Mouse (Mus musculus): ENCODE data around the gene Tnfrsf25. TPM values are rescaled to one million over a fixed set of nuclear protein-coding genes. Genes with fewer than 3 reads are reported as not detected.
A peak's percentile ranks its signal among the peaks of the same experiment; 100 is the strongest.

Gene Tnfrsf25
- polyA plus RNA-seq, 1 experiment from 2014 or later, result 0.28 TPM

DNA sequence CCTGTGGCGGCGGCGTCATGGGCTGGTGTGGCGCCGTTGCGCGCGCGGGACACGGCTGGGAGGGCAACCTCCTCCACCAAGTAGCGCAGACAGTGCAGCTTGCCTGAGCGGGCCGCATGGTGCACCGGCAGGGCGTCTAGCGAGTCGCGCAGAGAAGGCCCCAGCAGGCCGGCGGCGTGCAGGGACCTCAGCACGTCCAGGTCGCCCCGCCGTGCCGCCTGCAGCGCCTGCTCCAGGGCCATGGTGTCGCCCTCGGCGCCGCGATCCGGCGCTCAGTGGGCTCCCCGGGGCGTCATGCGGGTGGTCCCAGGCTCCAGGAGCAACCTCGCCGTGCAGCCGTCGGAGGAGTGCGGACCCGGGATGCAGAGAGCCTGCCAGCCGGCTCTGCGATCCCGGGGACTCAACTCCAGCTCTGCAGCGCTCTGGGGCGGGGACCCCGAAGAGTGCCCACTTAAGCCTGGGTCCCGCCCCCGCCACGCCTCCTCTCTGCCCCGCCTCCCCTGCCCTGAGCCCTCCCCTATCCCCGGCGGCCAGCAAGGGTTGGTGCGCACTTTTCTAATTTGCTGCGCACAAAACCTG lies 36.3 kb downstream of the Tnfrsf25 start, which contains the start of gene Espn:
TSS of gene Espn (minus strand) at position 406 of the 579 bp plus-strand sequence.
- peak within 1 kb of the TSS; percentile 45; the same call in 1 of the 2 replicates for H3K9ac ChIP-seq (ENCODE audit: low read depth, low read length)
- ATAC-seq (ENCODE audit: low FRiP score), result peak; percentile 71

DNA sequence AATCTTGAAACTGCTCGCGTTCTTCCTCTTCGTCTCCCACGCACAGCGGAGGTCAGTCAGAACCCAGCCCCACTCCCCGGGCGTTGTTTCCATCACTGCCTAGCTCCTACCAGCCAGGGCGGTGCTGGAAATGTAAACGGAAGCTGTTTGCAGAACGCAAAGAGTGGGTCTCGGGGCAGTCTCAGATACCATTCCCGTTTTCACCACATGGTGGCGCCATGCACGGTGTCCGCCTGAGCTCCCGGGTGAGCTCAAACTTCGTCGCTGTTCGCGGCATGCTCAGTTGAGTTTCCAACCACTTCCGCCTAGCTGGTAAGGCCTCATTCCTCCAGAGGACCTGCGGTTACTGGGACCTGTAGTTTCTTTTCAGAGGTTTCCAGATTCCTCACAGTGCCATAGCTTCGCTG lies 38.0 kb downstream of the Tnfrsf25 start:
- H3K4me3 ChIP-seq (ENCODE audit: low read depth, low read length), result no peak overlapping the region
- no peak overlapping the region for H3K9ac ChIP-seq (ENCODE audit: low read depth, low read length)
- H3K4me1 ChIP-seq (replicated peaks; ENCODE audit: control insufficient read depth, insufficient read depth, low read length), result peaks cover 14% of the 10 kb centered on the region
- H3K27me3 ChIP-seq (ENCODE audit: control insufficient read depth, insufficient read depth, low read length), result peaks cover 59% of the 10 kb centered on the region
- H3K27ac ChIP-seq (ENCODE audit: low read depth, low read length), result no peak overlapping the region
- ATAC-seq (ENCODE audit: low FRiP score) (0 out of 2 replicates have a peak, but pooled peaks have one; percentile 20), DNase-seq (ENCODE audit: low spot score) (peak; percentile 91)
- H3K4me2 ChIP-seq (replicated peaks; ENCODE audit: low read depth, low read length), result 0 out of 2 replicates have a peak overlapping the region, but pooled peaks have one; percentile 15
- 2% methylated on average over 23 of the region's 23 CpGs for WGBS
- no peaks in the 10 kb centered on the region for H3K9me3 ChIP-seq (ENCODE audit: control insufficient read depth, low read length)
- no peaks in the 10 kb centered on the region for H3K36me3 ChIP-seq (ENCODE audit: control insufficient read depth, insufficient read depth, low read length)

More for the DNA sequence above, 36.3 kb downstream of the Tnfrsf25 start, which contains the start of gene Espn:
- Histone ChIP-seq H3K4me1 (replicated peaks; ENCODE audit: control insufficient read depth, insufficient read depth, low read length) (peaks cover 8% of the 10 kb centered on the region), H3K27ac (ENCODE audit: low read depth, low read length) (no peak within 1 kb of the TSS), H3K4me3 (ENCODE audit: low read depth, low read length) (peak within 1 kb of the TSS; percentile 30), H3K4me2 (replicated peaks; ENCODE audit: low read depth, low read length) (peak within 1 kb of the TSS; percentile 44), H3K27me3 (ENCODE audit: control insufficient read depth, insufficient read depth, low read length) (peaks cover 42% of the 10 kb centered on the region), H3K36me3 (ENCODE audit: control insufficient read depth, insufficient read depth, low read length) (no peaks in the 10 kb centered on the region), H3K9me3 (ENCODE audit: control insufficient read depth, low read length) (no peaks in the 10 kb centered on the region)
- peak; percentile 74 for DNase-seq (ENCODE audit: low spot score)
- WGBS, result under 1% methylated on average over 55 of the region's 57 CpGs

DNA sequence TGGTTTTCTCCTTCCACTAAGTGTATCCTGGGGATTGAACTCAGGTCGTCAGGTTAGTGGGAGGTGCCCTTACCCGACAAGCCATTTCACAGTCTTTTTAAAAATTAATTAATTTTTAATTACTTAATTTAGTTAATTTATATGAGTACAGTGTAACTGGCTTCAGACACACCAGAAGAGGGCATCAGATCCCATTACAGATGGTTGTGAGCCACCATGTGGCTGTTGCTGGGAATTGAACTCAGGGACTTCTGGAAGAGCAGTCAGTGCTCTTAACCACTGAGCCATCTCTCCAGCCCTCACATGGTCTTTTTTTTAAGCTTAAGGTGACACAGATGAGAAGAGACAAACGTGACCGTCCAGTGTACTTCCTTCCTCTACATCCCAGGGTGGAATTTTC lies 39.3 kb downstream of the Tnfrsf25 start:
- Histone ChIP-seq H3K27ac (ENCODE audit: low read depth, low read length) (no peak overlapping the region), H3K4me1 (replicated peaks; ENCODE audit: control insufficient read depth, insufficient read depth, low read length) (peaks cover 18% of the 10 kb centered on the region), H3K4me2 (replicated peaks; ENCODE audit: low read depth, low read length) (no peak overlapping the region), H3K27me3 (ENCODE audit: control insufficient read depth, insufficient read depth, low read length) (peaks cover 70% of the 10 kb centered on the region), H3K9me3 (ENCODE audit: control insufficient read depth, low read length) (no peaks in the 10 kb centered on the region), H3K36me3 (ENCODE audit: control insufficient read depth, insufficient read depth, low read length) (no peaks in the 10 kb centered on the region), H3K4me3 (ENCODE audit: low read depth, low read length) (no peak overlapping the region), H3K9ac (ENCODE audit: low read depth, low read length) (no peak overlapping the region)
- no peak for DNase-seq (ENCODE audit: low spot score)
- 68% methylated on average over 4 of the region's 4 CpGs for WGBS
- no peak for ATAC-seq (ENCODE audit: low FRiP score)

DNA sequence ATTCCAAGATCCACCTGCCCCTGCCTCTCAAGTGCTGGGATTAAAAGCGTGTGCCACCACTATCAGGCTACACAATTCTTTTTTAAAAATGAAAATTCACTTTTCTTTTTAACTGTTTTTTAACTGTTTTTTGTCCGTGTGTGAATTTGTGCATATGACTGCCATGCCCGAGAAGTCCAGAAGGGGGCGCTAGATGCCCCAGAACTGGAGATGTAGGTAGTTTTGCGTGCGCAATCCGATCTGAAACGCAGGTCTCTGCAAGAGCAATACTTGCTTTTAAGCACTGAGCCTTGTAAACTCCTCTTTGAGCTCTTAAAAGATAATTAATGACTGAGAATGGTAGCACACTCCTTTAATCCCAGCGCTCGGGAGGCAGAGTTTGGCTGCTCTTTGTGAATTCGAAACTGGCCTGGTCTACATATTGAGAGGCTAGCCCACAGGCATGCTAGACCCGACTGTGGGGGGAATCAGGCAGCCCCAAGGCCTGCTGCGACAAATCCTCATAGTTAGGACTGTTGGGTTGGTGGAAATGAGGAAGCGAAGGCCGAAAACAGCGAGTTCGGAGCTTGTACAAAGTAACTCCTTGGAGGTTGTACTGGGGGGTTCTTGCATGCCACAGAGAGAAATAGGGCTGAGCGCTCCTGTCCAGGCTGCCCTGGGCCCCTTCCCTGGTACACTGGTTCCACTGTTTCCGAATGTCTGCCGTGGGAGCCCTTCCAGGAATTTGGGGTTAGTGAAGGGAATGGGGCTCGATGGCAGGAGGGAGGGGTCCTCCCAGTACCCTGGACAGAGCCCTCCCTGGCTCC lies 42.2 kb downstream of the Tnfrsf25 start:
- peaks cover 13% of the 10 kb centered on the region for H3K4me1 ChIP-seq (replicated peaks; ENCODE audit: control insufficient read depth, insufficient read depth, low read length)
- 16% methylated on average over 21 of the region's 21 CpGs for WGBS
- peak; percentile 70 for DNase-seq (ENCODE audit: low spot score)
- H3K9me3 ChIP-seq (ENCODE audit: control insufficient read depth, low read length), result no peaks in the 10 kb centered on the region
- no peak for ATAC-seq (ENCODE audit: low FRiP score)
- H3K4me2 ChIP-seq (replicated peaks; ENCODE audit: low read depth, low read length), result peak overlapping the region; percentile 20; the same call in 1 of the 2 replicates
- no peak overlapping the region for H3K27ac ChIP-seq (ENCODE audit: low read depth, low read length)
- no peaks in the 10 kb centered on the region for H3K36me3 ChIP-seq (ENCODE audit: control insufficient read depth, insufficient read depth, low read length)
- no peak overlapping the region for H3K9ac ChIP-seq (ENCODE audit: low read depth, low read length)
- peaks cover 68% of the 10 kb centered on the region for H3K27me3 ChIP-seq (ENCODE audit: control insufficient read depth, insufficient read depth, low read length)
- H3K4me3 ChIP-seq (ENCODE audit: low read depth, low read length), result no peak overlapping the region

DNA sequence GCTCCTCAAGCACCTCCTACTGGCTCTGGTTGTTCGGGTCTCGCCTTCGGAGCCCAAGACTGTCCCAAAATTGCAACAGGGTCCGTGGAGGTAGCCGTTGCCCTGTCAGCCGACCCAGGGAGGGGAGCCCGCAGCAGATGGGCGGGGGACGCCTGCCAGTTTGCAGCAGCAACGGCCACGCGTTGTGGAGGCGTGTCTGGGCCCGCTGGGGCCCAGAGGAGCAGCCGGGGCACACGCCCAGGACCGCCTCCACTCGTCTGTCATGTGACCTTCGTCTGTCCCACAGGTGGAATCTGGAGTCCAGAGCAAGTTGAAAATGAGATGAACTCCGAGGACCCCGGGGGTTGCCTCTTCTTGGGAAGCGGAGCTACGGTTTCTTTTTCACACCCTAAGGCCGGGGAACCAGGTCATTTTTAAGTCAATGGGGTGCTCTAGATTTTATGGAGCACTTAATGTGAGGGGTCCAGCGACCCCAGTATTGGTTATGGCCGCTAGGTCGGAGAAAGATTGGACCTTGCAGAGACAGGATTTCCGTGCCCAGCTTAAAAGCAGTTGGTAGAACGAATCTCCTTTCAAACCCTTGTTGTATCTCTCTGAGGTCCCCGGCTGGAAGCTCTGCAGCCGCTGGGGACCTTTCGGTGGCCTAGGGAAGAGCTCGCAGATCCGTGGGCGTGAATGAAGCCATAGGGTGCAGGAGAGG lies 43.0 kb downstream of the Tnfrsf25 start, which contains the start of gene Hes2:
TSS of gene Hes2 (plus strand) at position 283 of the 700 bp plus-strand sequence.
- peaks cover 10% of the 10 kb centered on the region for H3K4me1 ChIP-seq (replicated peaks; ENCODE audit: control insufficient read depth, insufficient read depth, low read length)
- H3K36me3 ChIP-seq (ENCODE audit: control insufficient read depth, insufficient read depth, low read length), result no peaks in the 10 kb centered on the region
- peaks cover 61% of the 10 kb centered on the region for H3K27me3 ChIP-seq (ENCODE audit: control insufficient read depth, insufficient read depth, low read length)
- H3K4me2 ChIP-seq (replicated peaks; ENCODE audit: low read depth, low read length), result peak within 1 kb of the TSS; percentile 22
- H3K9ac ChIP-seq (ENCODE audit: low read depth, low read length), result no peak within 1 kb of the TSS
- no peak within 1 kb of the TSS for H3K27ac ChIP-seq (ENCODE audit: low read depth, low read length)
- 5% methylated on average over 35 of the region's 35 CpGs for WGBS
- DNase-seq (ENCODE audit: low spot score) (peak; percentile 44), ATAC-seq (ENCODE audit: low FRiP score) (0 out of 2 replicates have a peak, but pooled peaks have one; percentile 40)
- H3K9me3 ChIP-seq (ENCODE audit: control insufficient read depth, low read length), result no peaks in the 10 kb centered on the region
- H3K4me3 ChIP-seq (ENCODE audit: low read depth, low read length), result peak within 1 kb of the TSS; percentile 17; the same call in 1 of the 2 replicates

DNA sequence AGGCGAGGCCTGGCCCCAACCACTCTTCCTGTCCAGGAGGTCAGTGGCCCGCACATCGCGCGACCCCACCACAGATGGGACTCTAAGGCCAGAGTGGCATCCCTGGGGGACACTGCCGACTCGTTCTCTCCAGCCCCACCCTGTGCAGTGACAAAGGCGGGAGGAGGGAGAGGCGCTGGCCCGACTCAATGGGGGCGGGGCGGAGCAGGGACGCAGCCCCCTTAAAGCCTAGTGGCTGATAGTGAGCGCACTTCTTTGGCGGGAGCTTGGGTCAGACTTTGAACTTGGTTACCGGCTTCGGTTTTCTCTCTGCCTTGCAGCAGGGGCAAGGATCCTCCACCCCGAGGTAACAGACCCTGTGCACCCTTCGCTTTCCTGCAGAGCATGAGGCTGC lies 43.5 kb downstream of the Tnfrsf25 start:
- 2% methylated on average over 19 of the region's 19 CpGs for WGBS
- peak; percentile 38 for DNase-seq (ENCODE audit: low spot score)
- Histone ChIP-seq H3K36me3 (ENCODE audit: control insufficient read depth, insufficient read depth, low read length) (no peaks in the 10 kb centered on the region), H3K9me3 (ENCODE audit: control insufficient read depth, low read length) (no peaks in the 10 kb centered on the region), H3K27ac (ENCODE audit: low read depth, low read length) (no peak overlapping the region), H3K9ac (ENCODE audit: low read depth, low read length) (no peak overlapping the region), H3K4me1 (replicated peaks; ENCODE audit: control insufficient read depth, insufficient read depth, low read length) (peaks cover 10% of the 10 kb centered on the region), H3K27me3 (ENCODE audit: control insufficient read depth, insufficient read depth, low read length) (peaks cover 60% of the 10 kb centered on the region), H3K4me2 (replicated peaks; ENCODE audit: low read depth, low read length) (peak overlapping the region; percentile 22), H3K4me3 (ENCODE audit: low read depth, low read length) (0 out of 2 replicates have a peak overlapping the region, but pooled peaks have one; percentile 17)
- no peak for ATAC-seq (ENCODE audit: low FRiP score)

DNA sequence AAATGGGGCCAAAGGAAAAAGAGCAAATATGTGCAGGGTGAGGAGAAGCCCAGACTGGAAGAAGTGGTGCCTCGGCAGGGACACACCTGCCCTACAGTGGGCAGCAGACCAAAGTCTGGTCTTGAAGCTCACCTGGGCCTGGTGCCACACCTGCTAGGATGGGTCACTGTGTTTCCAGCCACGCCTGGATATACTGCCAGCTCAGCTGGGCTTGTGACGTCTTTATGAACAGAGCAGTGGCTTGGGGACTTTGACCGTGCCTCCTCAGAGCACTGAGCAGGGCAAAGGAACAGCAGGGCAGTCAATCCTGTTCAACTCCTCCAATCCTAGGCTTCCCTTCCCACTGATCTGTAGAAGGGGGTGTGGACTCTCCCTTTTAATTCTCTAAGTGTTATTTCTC lies 45.0 kb downstream of the Tnfrsf25 start:
- DNase-seq (ENCODE audit: low spot score) (no peak), ATAC-seq (ENCODE audit: low FRiP score) (no peak)
- 38% methylated on average over 4 of the region's 4 CpGs for WGBS
- no peaks in the 10 kb centered on the region for H3K9me3 ChIP-seq (ENCODE audit: control insufficient read depth, low read length)
- H3K27ac ChIP-seq (ENCODE audit: low read depth, low read length), result no peak overlapping the region
- H3K9ac ChIP-seq (ENCODE audit: low read depth, low read length), result no peak overlapping the region
- no peaks in the 10 kb centered on the region for H3K36me3 ChIP-seq (ENCODE audit: control insufficient read depth, insufficient read depth, low read length)
- peaks cover 10% of the 10 kb centered on the region for H3K4me1 ChIP-seq (replicated peaks; ENCODE audit: control insufficient read depth, insufficient read depth, low read length)
- H3K4me3 ChIP-seq (ENCODE audit: low read depth, low read length), result no peak overlapping the region
- H3K27me3 ChIP-seq (ENCODE audit: control insufficient read depth, insufficient read depth, low read length), result peaks cover 60% of the 10 kb centered on the region
- no peak overlapping the region for H3K4me2 ChIP-seq (replicated peaks; ENCODE audit: low read depth, low read length)

DNA sequence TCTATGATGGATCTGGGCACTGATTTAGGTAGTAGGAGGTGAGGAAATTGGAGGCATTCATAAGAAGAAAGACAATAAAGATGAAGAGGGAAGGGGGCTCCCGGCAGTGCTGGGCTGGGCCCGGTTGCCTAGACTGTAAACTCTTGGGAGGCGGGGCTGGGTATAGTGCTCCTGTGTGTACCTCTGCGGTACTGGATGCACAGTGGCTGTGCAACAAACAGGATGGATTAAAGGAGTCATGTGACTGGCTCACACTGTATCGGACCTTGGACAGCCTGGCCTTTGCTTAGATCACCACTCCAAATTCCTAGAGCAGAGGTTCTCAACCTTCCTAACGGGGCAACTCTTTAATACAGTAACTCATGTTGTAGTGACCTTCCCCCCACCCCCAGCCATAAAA lies 45.9 kb downstream of the Tnfrsf25 start:
- Histone ChIP-seq H3K9ac (ENCODE audit: low read depth, low read length) (no peak overlapping the region), H3K4me3 (ENCODE audit: low read depth, low read length) (no peak overlapping the region), H3K36me3 (ENCODE audit: control insufficient read depth, insufficient read depth, low read length) (no peaks in the 10 kb centered on the region), H3K27me3 (ENCODE audit: control insufficient read depth, insufficient read depth, low read length) (peaks cover 60% of the 10 kb centered on the region), H3K4me1 (replicated peaks; ENCODE audit: control insufficient read depth, insufficient read depth, low read length) (peaks cover 10% of the 10 kb centered on the region), H3K9me3 (ENCODE audit: control insufficient read depth, low read length) (no peaks in the 10 kb centered on the region), H3K4me2 (replicated peaks; ENCODE audit: low read depth, low read length) (no peak overlapping the region), H3K27ac (ENCODE audit: low read depth, low read length) (no peak overlapping the region)
- no peak for ATAC-seq (ENCODE audit: low FRiP score)
- no peak for DNase-seq (ENCODE audit: low spot score)
- 75% methylated on average over 6 of the region's 6 CpGs for WGBS
